Mouse (Mus musculus): ENCODE results near the gene Tmc4.

- TF ChIP-seq POLR2A (IDR thresholded peaks at IDR 0.05; ENCODE audit: low read depth, low read length) (no peak), CTCF (IDR thresholded peaks at IDR 0.05; ENCODE audit: extremely low read depth, insufficient read length, insufficient replicate concordance, low read depth, low read length) (no peak)
Observed at GRCm38 (mm10) chr7:3715249-3715648, 37.9 kb upstream of the Tmc4 start.

Measured in small intestine, adult 2 months (tissue).